In the genomic region with DNA sequence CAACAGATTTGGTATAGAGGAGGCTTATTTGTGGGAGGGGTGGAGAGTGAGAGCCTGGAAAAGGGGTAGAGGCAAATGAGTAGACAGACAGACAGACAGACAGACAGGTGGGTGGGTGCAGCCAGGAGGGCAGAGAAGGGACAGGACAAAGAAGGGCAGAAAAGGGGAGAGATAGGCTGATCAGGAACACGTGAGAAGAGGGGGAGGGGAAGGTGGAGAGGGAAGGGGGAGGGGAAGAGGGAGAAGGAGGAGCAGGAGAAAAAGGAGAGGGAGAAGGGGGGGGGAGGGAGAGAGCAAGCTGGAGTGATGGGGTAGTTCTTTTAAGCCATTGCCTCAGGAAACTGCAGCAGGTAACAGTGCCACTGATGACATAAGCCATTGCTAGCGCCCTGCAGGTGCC, we compare ENCODE assay signal across 28 mouse cellular contexts.
DNase-seq lines count a peak whose midpoint lies in the region; ATAC-seq and TF ChIP-seq lines count a peak whose summit lies in the region.
"Had no signal": no experiment of that assay in that cellular context is flagged by ENCODE, and none has a peak within 500 bp of the region (broad histone marks: within the 10 kb centered on the region; RNA-seq: fewer than 3 reads in every experiment).

No protein-coding gene starts in this region.

- peak; percentile 35; the same call in 1 of the 2 replicates for ATAC-seq in midbrain, embryonic 11.5 days (ENCODE audit: low FRiP score)
- no peak for ATAC-seq in midbrain, embryonic 16.5 days
- no peak for ATAC-seq in hindbrain, postnatal 0 days
- ATAC-seq: forebrain, embryonic 15.5 days; intestine, postnatal 0 days had no signal

- H3K4me3 ChIP-seq in midbrain, embryonic 11.5 days (ENCODE audit: low read depth, low read length): no peak overlapping the region
- no peak overlapping the region for H3K4me3 ChIP-seq in midbrain, embryonic 16.5 days (ENCODE audit: low read depth, low read length)
- no peak overlapping the region for H3K4me3 ChIP-seq in ES-Bruce4 (ENCODE audit: low read depth, low read length)
- no peak overlapping the region for H3K4me3 ChIP-seq in myocyte
- no peak overlapping the region for H3K4me3 ChIP-seq in hindbrain, postnatal 0 days (ENCODE audit: low read length)
- H3K4me3 ChIP-seq: forebrain, embryonic 12.5 days; forebrain, embryonic 15.5 days; heart, adult 2 months; heart, embryonic 10.5 days; heart, embryonic 13.5 days had no signal

- no peaks in the 10 kb centered on the region for H3K36me3 ChIP-seq in midbrain, embryonic 11.5 days (ENCODE audit: control insufficient read depth, insufficient read depth, low read length)
- H3K36me3 ChIP-seq in midbrain, embryonic 16.5 days (ENCODE audit: control insufficient read depth, insufficient read depth, low read length): no peaks in the 10 kb centered on the region
- H3K36me3 ChIP-seq in ES-Bruce4 (ENCODE audit: control insufficient read depth, insufficient read depth, low read length, poor library complexity, severe bottlenecking) (no peaks in the 10 kb centered on the region), myocyte (ENCODE audit: control insufficient read depth, insufficient read depth) (no peaks in the 10 kb centered on the region)
- no peaks in the 10 kb centered on the region for H3K36me3 ChIP-seq in hindbrain, postnatal 0 days (ENCODE audit: insufficient read depth, low read length)
- H3K36me3 ChIP-seq: forebrain, embryonic 12.5 days; forebrain, embryonic 15.5 days; heart, embryonic 10.5 days; heart, embryonic 13.5 days had no signal

- no peaks in the 10 kb centered on the region for H3K79me2 ChIP-seq in myocyte (ENCODE audit: control insufficient read depth, insufficient read depth)

- peak; percentile 81 for DNase-seq in midbrain, embryonic 11.5 days (ENCODE audit: low spot score, missing footprints)
- peak; percentile 45 for DNase-seq in R1 (ENCODE audit: low read depth, low spot score)
- no peak for DNase-seq in hindbrain, postnatal 0 days (ENCODE audit: low spot score)
- no peak for DNase-seq in right cerebral cortex, postnatal 4 days
- no peak for DNase-seq in kidney, postnatal 25 days
- DNase-seq: adrenal gland, adult 2 months; adrenal gland, postnatal 14 days; B cell, adult 2 months; cerebellum, adult 11 months; cerebellum, adult 2 months; cerebellum, adult 9-11 months; cerebellum, postnatal 25 days; embryo, embryonic 11 days; gastrocnemius, postnatal 10 days; gastrocnemius, postnatal 36 days; heart, adult 2 months; heart, postnatal 14 days; heart, postnatal 4 days had no signal

- H3K27ac ChIP-seq in midbrain, embryonic 11.5 days (ENCODE audit: low read depth, low read length): no peak overlapping the region
- no peak overlapping the region for H3K27ac ChIP-seq in midbrain, embryonic 16.5 days (ENCODE audit: low read length)
- 0 out of 2 replicates have a peak overlapping the region, but pooled peaks have one; percentile 39 for H3K27ac ChIP-seq in ES-Bruce4 (ENCODE audit: insufficient read depth, low read length)
- no peak overlapping the region for H3K27ac ChIP-seq in hindbrain, postnatal 0 days
- H3K27ac ChIP-seq: forebrain, embryonic 12.5 days; forebrain, embryonic 15.5 days; heart, adult 2 months; heart, embryonic 10.5 days; heart, embryonic 13.5 days; hindbrain, embryonic 14.5 days had no signal

- H3ac ChIP-seq in myocyte (ENCODE audit: control insufficient read depth, insufficient read length): no peak overlapping the region

- no peak overlapping the region for H3K4me2 ChIP-seq in midbrain, embryonic 11.5 days
- H3K4me2 ChIP-seq in midbrain, embryonic 16.5 days (ENCODE audit: low read length): no peak overlapping the region
- peak overlapping the region; percentile 52 for H3K4me2 ChIP-seq in myocyte (ENCODE audit: low read depth)
- no peak overlapping the region for H3K4me2 ChIP-seq in hindbrain, postnatal 0 days (ENCODE audit: low read depth, low read length)
- H3K4me2 ChIP-seq: forebrain, embryonic 12.5 days; forebrain, embryonic 15.5 days; heart, embryonic 13.5 days; hindbrain, embryonic 14.5 days had no signal

- no peak for TF ChIP-seq POLR2A in ES-Bruce4 (IDR thresholded peaks at IDR 0.05; ENCODE audit: insufficient read depth, low read length)
- no peak for TF ChIP-seq POLR2A in myocyte (IDR thresholded peaks at IDR 0.05; ENCODE audit: insufficient read length, low read depth)

- no peak overlapping the region for H3K9ac ChIP-seq in midbrain, embryonic 11.5 days (ENCODE audit: low read length)
- H3K9ac ChIP-seq in midbrain, embryonic 16.5 days (ENCODE audit: low read depth, low read length): no peak overlapping the region
- H3K9ac ChIP-seq in ES-Bruce4 (ENCODE audit: low read depth, poor library complexity, severe bottlenecking): peak overlapping the region; percentile 51; the same call in 1 of the 2 replicates
- H3K9ac ChIP-seq in hindbrain, postnatal 0 days (replicated peaks; ENCODE audit: low read length): no peak overlapping the region
- H3K9ac ChIP-seq: forebrain, embryonic 12.5 days; forebrain, embryonic 15.5 days; heart, embryonic 13.5 days; hindbrain, embryonic 14.5 days had no signal

- 26% methylated on average over 2 of the region's 2 CpGs for WGBS in midbrain, embryonic 11.5 days
- WGBS in midbrain, embryonic 16.5 days: 25% methylated on average over 2 of the region's 2 CpGs
- 53% methylated on average over 2 of the region's 2 CpGs for WGBS in hindbrain, postnatal 0 days

- peak; percentile 75 for TF ChIP-seq EP300 in ES-Bruce4 (IDR thresholded peaks at IDR 0.05; ENCODE audit: insufficient read depth, low read depth, low read length)

- no peak for TF ChIP-seq CTCF in ES-Bruce4 (IDR thresholded peaks at IDR 0.05; ENCODE audit: low read depth, low read length)
- TF ChIP-seq CTCF in hindbrain, postnatal 0 days (IDR thresholded peaks at IDR 0.05; ENCODE audit: low read depth): no peak

- no peaks in the 10 kb centered on the region for H3K9me3 ChIP-seq in midbrain, embryonic 11.5 days (ENCODE audit: control insufficient read depth, low read length)
- H3K9me3 ChIP-seq in midbrain, embryonic 16.5 days (replicated peaks; ENCODE audit: control insufficient read depth, low read length, poor library complexity, severe bottlenecking): no peaks in the 10 kb centered on the region
- no peaks in the 10 kb centered on the region for H3K9me3 ChIP-seq in ES-Bruce4 (replicated peaks; ENCODE audit: control insufficient read depth, insufficient read depth, low read length, poor library complexity, severe bottlenecking)
- no peaks in the 10 kb centered on the region for H3K9me3 ChIP-seq in hindbrain, postnatal 0 days (ENCODE audit: low read length)
- H3K9me3 ChIP-seq: forebrain, embryonic 12.5 days; forebrain, embryonic 15.5 days; heart, embryonic 10.5 days; heart, embryonic 13.5 days had no signal

- H3K4me1 ChIP-seq in midbrain, embryonic 11.5 days (ENCODE audit: control insufficient read depth, insufficient read depth, low read length): no peaks in the 10 kb centered on the region; the same call in 1 of the 2 replicates
- H3K4me1 ChIP-seq in midbrain, embryonic 16.5 days (ENCODE audit: control insufficient read depth, insufficient read depth, low read length): peaks cover 11% of the 10 kb centered on the region
- peaks cover 2% of the 10 kb centered on the region for H3K4me1 ChIP-seq in ES-Bruce4 (ENCODE audit: control insufficient read depth, insufficient read depth, low read length)
- no peaks in the 10 kb centered on the region for H3K4me1 ChIP-seq in hindbrain, postnatal 0 days (ENCODE audit: insufficient read depth, low read length)

- H3K27me3 ChIP-seq in midbrain, embryonic 11.5 days (ENCODE audit: control insufficient read depth, insufficient read depth, low read length): no peaks in the 10 kb centered on the region
- H3K27me3 ChIP-seq in midbrain, embryonic 16.5 days (ENCODE audit: control insufficient read depth, insufficient read depth, low read depth, low read length): no peaks in the 10 kb centered on the region
- H3K27me3 ChIP-seq in ES-Bruce4 (ENCODE audit: control insufficient read depth, insufficient read depth, low read length, poor library complexity, severe bottlenecking): no peaks in the 10 kb centered on the region
- H3K27me3 ChIP-seq in myocyte (ENCODE audit: control insufficient read depth, insufficient read depth, insufficient read length): no peaks in the 10 kb centered on the region
- no peaks in the 10 kb centered on the region for H3K27me3 ChIP-seq in hindbrain, postnatal 0 days (ENCODE audit: insufficient read depth, low read length)
- H3K27me3 ChIP-seq: CH12.LX; forebrain, embryonic 15.5 days; heart, embryonic 13.5 days had no signal

TF ChIP-seq in myocyte, 11 proteins besides CTCF, POLR2A, EP300 and RAD21:
- no peak for TF ChIP-seq MYOG (IDR thresholded peaks at IDR 0.05; ENCODE audit: control insufficient read depth in 1 of 3, insufficient read depth in 1 of 3, insufficient read length in 2 of 3, low read depth in 2 of 3)
- TF ChIP-seq CEBPB (IDR thresholded peaks at IDR 0.05; ENCODE audit: insufficient read depth, poor library complexity, severe bottlenecking): no peak
- no peak for TF ChIP-seq SRF (IDR thresholded peaks at IDR 0.05; ENCODE audit: control insufficient read depth, insufficient read length, low read depth)
- no peak for TF ChIP-seq TCF12 (IDR thresholded peaks at IDR 0.05; ENCODE audit: insufficient read depth, poor library complexity, severe bottlenecking)
- no peak for TF ChIP-seq REST (IDR thresholded peaks at IDR 0.05; ENCODE audit: insufficient read depth, insufficient read length)
- no peak for TF ChIP-seq USF1 (IDR thresholded peaks at IDR 0.05; ENCODE audit: low read depth)
- TF ChIP-seq E2F4 (IDR thresholded peaks at IDR 0.05; ENCODE audit: insufficient read depth): no peak
- no peak for TF ChIP-seq POLR2AphosphoS2 (IDR thresholded peaks at IDR 0.05; ENCODE audit: insufficient read length, low read depth)
- no peak for TF ChIP-seq TCF3 (IDR thresholded peaks at IDR 0.05; ENCODE audit: insufficient read length, low read depth)
- TF ChIP-seq MYOD1 (IDR thresholded peaks at IDR 0.05; ENCODE audit: control insufficient read depth in 1 of 3, insufficient read length in 2 of 3, low read depth in 2 of 3): no peak
- TF ChIP-seq MAX (IDR thresholded peaks at IDR 0.05; ENCODE audit: low read depth): no peak

Comparison
In these comparisons a context has a peak if more than half of its experiments do, and no peak if none do; other contexts are left out.
1. DNase-seq: peak in midbrain, embryonic 11.5 days (single experiment) and R1 (single experiment); none in hindbrain, postnatal 0 days (single experiment), right cerebral cortex, postnatal 4 days (single experiment) and kidney, postnatal 25 days (0 of 2).